Mouse (Mus musculus) spleen, adult 2 months (tissue): ENCODE measurements around the gene Gm10643.

Experiments used
- CTCF ChIP-seq: fragments of 200-500 bp; IDR thresholded peaks from 2 replicates; pipeline ENCODE4 v1.5.1; 2011; ENCODE audit warnings: mild to moderate bottlenecking, inconsistent platforms; ENCODE audit not compliant: insufficient read depth, insufficient read length, insufficient replicate concordance; ENCODE audit errors: extremely low read depth
- POLR2A ChIP-seq: fragments of 200-500 bp; IDR thresholded peaks from 2 replicates; pipeline ENCODE4 v1.6.1; 2011; ENCODE audit warnings: low read depth, low read length, inconsistent platforms

GRCm38 (mm10) chr8:84029272-84029671, 35.7 kb downstream of the Gm10643 start:
- TF ChIP-seq CTCF (no peak), POLR2A (no peak)
